Mouse (Mus musculus) neural tube, embryonic 10.5 days (tissue): ENCODE measurements around the gene Susd6.
"Not testable (repeated sequence)": the region's sequence is repeated elsewhere in the genome, so short reads cannot be mapped to it uniquely, and the experiment has no call there.

Experiments
- DNase-seq: peaks from one replicate; pipeline ENCODE4 v3.0.0-alpha.2; 2017; ENCODE audit warnings: low spot score; ENCODE audit errors: extremely low spot score

Susd6 gene

GRCm38 (mm10) chr12:80785005-80785404 is 5.3 kb upstream of the Susd6 start:
- no peak for DNase-seq

DNA sequence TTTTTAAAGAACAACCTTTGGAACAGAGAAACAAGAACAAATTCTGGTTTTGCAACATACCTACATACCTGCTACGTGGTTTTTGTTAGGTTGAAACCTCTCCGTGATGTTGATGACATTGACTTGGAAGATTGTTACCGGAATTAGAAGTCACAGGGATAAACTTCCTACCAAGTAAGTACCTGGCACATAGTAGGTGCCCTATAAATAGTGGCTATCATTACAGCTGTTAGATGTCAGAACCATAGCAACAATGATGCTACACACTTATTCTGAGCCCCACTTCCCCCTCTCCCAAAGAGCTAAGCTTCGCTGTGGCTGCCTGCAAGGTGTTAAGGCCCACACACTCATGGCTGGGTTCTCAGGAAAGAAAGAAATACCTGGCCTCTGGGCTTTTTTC is 4.7 kb upstream of the Susd6 start:
- DNase-seq, result no peak

GRCm38 (mm10) chr12:80786591-80786990 is 3.7 kb upstream of the Susd6 start:
- no peak for DNase-seq

- no peak for DNase-seq
Measured at GRCm38 (mm10) chr12:80787604-80788003, 2.7 kb upstream of the Susd6 start.

- no peak for DNase-seq
Measured at GRCm38 (mm10) chr12:80788188-80788587, 2.1 kb upstream of the Susd6 start.

GRCm38 (mm10) chr12:80789276-80789675 is 1.0 kb upstream of the Susd6 start:
- not testable (repeated sequence) for DNase-seq

GRCm38 (mm10) chr12:80790700-80791570 is 625 bp downstream of the Susd6 start:
- no peak for DNase-seq

- peak; percentile 27 for DNase-seq
Measured at GRCm38 (mm10) chr12:80791571-80792444, 1.5 kb downstream of the Susd6 start.

- no peak for DNase-seq
Measured at GRCm38 (mm10) chr12:80792867-80793266, 2.6 kb downstream of the Susd6 start.

- DNase-seq, result no peak
Measured at GRCm38 (mm10) chr12:80793535-80793934, 3.2 kb downstream of the Susd6 start.

DNA sequence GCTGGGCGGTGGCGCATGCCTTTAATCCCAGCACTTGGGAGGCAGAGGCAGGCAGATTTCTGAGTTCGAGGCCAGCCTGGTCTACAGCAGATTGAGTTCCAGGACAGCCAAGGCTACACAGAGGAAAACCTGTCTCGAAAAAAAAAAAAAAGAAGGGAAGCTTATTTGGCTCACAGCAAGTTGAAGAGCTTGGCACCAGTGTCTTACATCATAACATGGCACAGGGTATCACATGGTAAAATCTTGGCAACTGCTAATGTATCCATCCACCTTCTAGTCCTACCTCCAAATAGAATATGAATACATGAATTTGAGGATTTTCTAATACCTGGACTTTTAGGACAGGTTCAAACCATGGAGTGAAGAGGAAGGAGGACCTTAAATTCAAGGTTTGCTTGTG is 4.2 kb downstream of the Susd6 start:
- no peak for DNase-seq

GRCm38 (mm10) chr12:80794935-80795785 is 4.8 kb downstream of the Susd6 start:
- no peak for DNase-seq

- no peak for DNase-seq
Measured at GRCm38 (mm10) chr12:80798271-80798670, 8.0 kb downstream of the Susd6 start.

- no peak for DNase-seq
Measured at GRCm38 (mm10) chr12:80800156-80800555, 9.8 kb downstream of the Susd6 start.

DNA sequence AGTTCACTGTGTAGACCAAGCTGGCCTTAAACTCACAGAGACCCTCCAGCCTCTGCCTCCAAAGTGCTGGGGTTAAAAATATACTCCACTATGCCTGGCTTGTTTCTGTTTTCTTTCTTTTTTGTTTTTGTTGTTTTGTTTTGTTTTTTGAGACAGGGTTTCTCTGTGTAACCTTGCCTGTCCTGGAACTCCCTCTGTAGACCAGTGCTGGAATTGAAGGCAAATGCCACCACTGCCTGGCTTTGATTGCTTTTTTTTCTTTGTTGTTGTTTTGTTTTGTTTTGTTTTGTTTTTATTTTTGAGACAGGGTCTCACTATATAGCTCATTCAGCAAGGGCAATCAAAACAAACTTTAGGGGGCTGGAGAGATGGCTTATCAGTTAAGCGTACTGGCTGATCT is 11.1 kb downstream of the Susd6 start:
- no peak for DNase-seq

DNA sequence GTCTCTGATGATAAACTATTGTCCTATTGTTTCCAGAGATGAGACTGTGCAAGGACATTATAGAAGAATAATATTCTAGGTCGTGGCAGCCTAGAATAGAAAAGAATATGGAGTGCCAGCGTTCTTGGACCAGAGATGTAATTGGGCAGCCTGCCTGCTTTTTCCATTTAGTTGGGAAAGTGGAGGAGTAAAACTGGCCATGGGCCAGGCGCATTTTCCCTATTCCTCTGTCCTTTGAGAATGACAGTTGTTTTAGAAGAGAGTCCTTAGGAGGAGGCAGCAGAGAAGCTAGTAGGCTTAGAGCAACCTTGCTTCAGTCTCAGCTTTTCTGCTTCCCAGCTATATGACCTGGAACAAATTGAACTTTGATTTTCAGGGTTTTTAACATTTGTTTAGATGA is 13.6 kb downstream of the Susd6 start:
- DNase-seq, result no peak

- DNase-seq, result no peak
Measured at GRCm38 (mm10) chr12:80804861-80805428, 14.6 kb downstream of the Susd6 start.

- peak; percentile 25 for DNase-seq
Measured at GRCm38 (mm10) chr12:80807451-80808085, 17.3 kb downstream of the Susd6 start.

- no peak for DNase-seq
Measured at GRCm38 (mm10) chr12:80810005-80810404, 19.7 kb downstream of the Susd6 start.
